Mouse (Mus musculus) mature B cell (primary cell): ENCODE measurements around the gene Sorl1.

Experiments
- in situ Hi-C: fragments of 300-500 bp; cut with MboI; formaldehyde crosslinking; loops from 2 replicates; pipeline ENCODE4 v1.14.3; 2019

Sorl1 gene

GRCm38 (mm10) chr9:41953486-41953885 lies 170.6 kb downstream of the Sorl1 start:
- in situ Hi-C loops = loop anchor here (5.0 kb wide), 1 partner anchor 726 kb away; no protein-coding TSS in a partner anchor

- in situ Hi-C loops = loop anchor here (5.0 kb wide), 1 partner anchor 725 kb away; no protein-coding TSS in a partner anchor
Observed at GRCm38 (mm10) chr9:41952650-41953204, 171.4 kb downstream of the Sorl1 start.

- in situ Hi-C loops = loop anchor here (5.0 kb wide), 1 partner anchor 724 kb away; no protein-coding TSS in a partner anchor
Observed at GRCm38 (mm10) chr9:41951472-41952129, 172.5 kb downstream of the Sorl1 start.

GRCm38 (mm10) chr9:41950991-41951451 lies 173.1 kb downstream of the Sorl1 start:
- in situ Hi-C loops = loop anchor here (5.0 kb wide), 1 partner anchor 724 kb away; no protein-coding TSS in a partner anchor

GRCm38 (mm10) chr9:41950109-41950990 lies 173.7 kb downstream of the Sorl1 start:
- in situ Hi-C loops = loop anchor here (5.0 kb wide), 1 partner anchor 723 kb away; no protein-coding TSS in a partner anchor

- in situ Hi-C loops = no loop called here
Observed at GRCm38 (mm10) chr9:41949476-41949875, 174.6 kb downstream of the Sorl1 start.

- in situ Hi-C loops = no loop called here
Observed at GRCm38 (mm10) chr9:41944964-41945363, 179.1 kb downstream of the Sorl1 start.

GRCm38 (mm10) chr9:41942970-41943635 lies 181.0 kb downstream of the Sorl1 start:
- in situ Hi-C loops = no loop called here

- in situ Hi-C loops = no loop called here
Observed at GRCm38 (mm10) chr9:41940311-41940853, 183.7 kb downstream of the Sorl1 start.

GRCm38 (mm10) chr9:41938449-41938848 lies 185.6 kb downstream of the Sorl1 start:
- in situ Hi-C loops = no loop called here

- in situ Hi-C loops = no loop called here
Observed at GRCm38 (mm10) chr9:41937967-41938348, 186.1 kb downstream of the Sorl1 start.

GRCm38 (mm10) chr9:41937341-41937966 lies 186.6 kb downstream of the Sorl1 start:
- in situ Hi-C loops = no loop called here

- in situ Hi-C loops = no loop called here
Observed at GRCm38 (mm10) chr9:41936598-41936997, 187.5 kb downstream of the Sorl1 start.

GRCm38 (mm10) chr9:41935979-41936378 lies 188.1 kb downstream of the Sorl1 start:
- in situ Hi-C loops = no loop called here

- in situ Hi-C loops = no loop called here
Observed at GRCm38 (mm10) chr9:41935373-41935971, 188.6 kb downstream of the Sorl1 start.

- in situ Hi-C loops = no loop called here
Observed at GRCm38 (mm10) chr9:41934848-41935372, 189.2 kb downstream of the Sorl1 start.

- in situ Hi-C loops = no loop called here
Observed at GRCm38 (mm10) chr9:41929986-41930385, 194.1 kb downstream of the Sorl1 start.

GRCm38 (mm10) chr9:41925721-41926120 lies 198.4 kb downstream of the Sorl1 start:
- in situ Hi-C loops = no loop called here

GRCm38 (mm10) chr9:41924140-41924539 lies 200.0 kb downstream of the Sorl1 start:
- in situ Hi-C loops = no loop called here

- in situ Hi-C loops = no loop called here
Observed at GRCm38 (mm10) chr9:41922416-41922815, 201.7 kb downstream of the Sorl1 start.
